Mouse (Mus musculus) midbrain, embryonic 15.5 days (tissue): ENCODE results near the gene Il27ra. TPM values are rescaled to one million over a fixed set of nuclear protein-coding genes. Genes with fewer than 3 reads are reported as not detected.

Source experiments
- ATAC-seq: fragments of 200-750 bp; cut with Nextera tagmentation; replicated peaks from 2 replicates; pipeline ENCODE4 v1.8.0; 2017; ENCODE audit warnings: moderate TSS enrichment
- H3K27ac ChIP-seq: fragments of 300-500 bp; sonication (generic); 2 replicates; pipeline ENCODE4 v1.5.1; 2015; ENCODE audit warnings: mild to moderate bottlenecking, inconsistent platforms
- H3K27me3 ChIP-seq: fragments of 300-500 bp; sonication (generic); replicated peaks from 2 replicates; pipeline ENCODE4 v1.6.1; 2015; ENCODE audit warnings: inconsistent platforms
- H3K36me3 ChIP-seq: fragments of 300-500 bp; sonication (generic); replicated peaks from 2 replicates; pipeline ENCODE4 v1.6.1; 2015; ENCODE audit warnings: inconsistent platforms
- H3K4me1 ChIP-seq: fragments of 300-500 bp; sonication (generic); 2 replicates; pipeline ENCODE4 v1.6.1; 2015; ENCODE audit warnings: inconsistent platforms
- H3K4me2 ChIP-seq: fragments of 300-500 bp; sonication (generic); 2 replicates; pipeline ENCODE4 v1.6.1; 2015; ENCODE audit warnings: inconsistent platforms, mild to moderate bottlenecking, moderate library complexity
- H3K4me3 ChIP-seq: fragments of 300-500 bp; sonication (generic); 2 replicates; pipeline ENCODE4 v1.5.1; 2015; ENCODE audit warnings: mild to moderate bottlenecking, inconsistent platforms
- H3K9ac ChIP-seq: fragments of 300-500 bp; sonication (generic); 2 replicates; pipeline ENCODE4 v1.6.1; 2015; ENCODE audit warnings: mild to moderate bottlenecking, inconsistent platforms
- H3K9me3 ChIP-seq: fragments of 300-500 bp; sonication (generic); 2 replicates; pipeline ENCODE4 v1.6.1; 2016; ENCODE audit warnings: inconsistent platforms
- WGBS: fragments of 180-500 bp; shearing (Covaris S2); methylation state at CpG from one replicate; pipeline ENCODE4 v1.1.7; 2015; ENCODE audit warnings: mixed read lengths; 5-methylcytosine and 5-hydroxymethylcytosine counted together
- polyA plus RNA-seq: library from polyadenylated mRNA; unstranded; fragments of >200 nt; fragmentation: Nextera tagmentation; extraction: Ambion mirVana; gene quantifications from 2 replicates; pipeline ENCODE4 v1.2.1, GENCODE M21; 2015

The Il27ra gene
- polyA plus RNA-seq, 1 experiment from 2014 or later = 0.58 TPM

DNA sequence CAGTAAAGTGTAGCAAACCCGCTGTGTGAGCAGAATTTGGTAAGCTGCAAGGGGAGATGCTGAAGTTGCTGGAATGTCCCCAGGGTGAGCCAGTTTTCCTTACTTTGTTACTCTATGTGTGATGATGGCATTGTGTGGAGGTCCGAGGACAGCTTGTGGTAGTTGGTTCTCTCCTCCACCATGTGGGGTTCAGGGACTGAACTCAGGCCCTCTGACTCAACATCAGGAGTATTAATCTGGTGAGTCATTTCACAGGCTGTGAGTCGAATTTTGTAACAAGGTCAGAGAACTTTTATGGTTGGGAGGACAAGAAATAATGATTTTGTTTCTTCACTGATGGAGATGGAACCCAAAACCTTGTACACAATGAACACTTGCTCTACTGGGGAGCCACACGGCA is 9.6 kb downstream of the Il27ra start:
- Histone ChIP-seq H3K27me3 (no peaks in the 10 kb centered on the region), H3K4me2 (no peak overlapping the region), H3K27ac (no peak overlapping the region), H3K4me1 (no peaks in the 10 kb centered on the region), H3K9me3 (no peaks in the 10 kb centered on the region), H3K36me3 (no peaks in the 10 kb centered on the region), H3K4me3 (no peak overlapping the region), H3K9ac (no peak overlapping the region)
- no peak for ATAC-seq
- WGBS = 76% methylated on average over 4 of the region's 4 CpGs

DNA sequence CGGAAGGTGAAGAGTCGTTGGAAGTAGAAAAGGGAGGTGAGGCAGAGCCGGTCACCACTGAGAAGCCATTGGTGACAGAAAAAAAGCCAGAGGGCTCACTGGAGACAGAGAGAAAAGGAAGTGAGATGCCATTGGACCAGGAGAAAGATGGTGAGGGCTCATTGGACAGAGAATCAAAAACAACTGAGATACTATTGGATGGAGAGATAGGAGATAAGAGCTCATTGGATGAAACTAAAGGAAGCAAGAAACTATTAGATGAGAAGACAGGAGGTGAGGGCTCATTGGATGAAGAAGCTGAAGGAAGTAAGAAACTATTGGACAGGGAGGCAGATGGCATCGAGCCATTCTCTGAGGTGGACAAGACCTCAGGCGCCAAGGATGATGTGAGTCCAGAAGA is 13.1 kb downstream of the Il27ra start:
- no peaks in the 10 kb centered on the region for H3K9me3 ChIP-seq
- H3K4me2 ChIP-seq = no peak overlapping the region
- H3K9ac ChIP-seq = no peak overlapping the region
- H3K27me3 ChIP-seq = peaks cover 19% of the 10 kb centered on the region
- 93% methylated on average over 5 of the region's 5 CpGs for WGBS
- no peak for ATAC-seq
- H3K27ac ChIP-seq = no peak overlapping the region
- H3K4me3 ChIP-seq = no peak overlapping the region
- H3K4me1 ChIP-seq = peaks cover 8% of the 10 kb centered on the region; the same call in 1 of the 2 replicates
- H3K36me3 ChIP-seq = no peaks in the 10 kb centered on the region

DNA sequence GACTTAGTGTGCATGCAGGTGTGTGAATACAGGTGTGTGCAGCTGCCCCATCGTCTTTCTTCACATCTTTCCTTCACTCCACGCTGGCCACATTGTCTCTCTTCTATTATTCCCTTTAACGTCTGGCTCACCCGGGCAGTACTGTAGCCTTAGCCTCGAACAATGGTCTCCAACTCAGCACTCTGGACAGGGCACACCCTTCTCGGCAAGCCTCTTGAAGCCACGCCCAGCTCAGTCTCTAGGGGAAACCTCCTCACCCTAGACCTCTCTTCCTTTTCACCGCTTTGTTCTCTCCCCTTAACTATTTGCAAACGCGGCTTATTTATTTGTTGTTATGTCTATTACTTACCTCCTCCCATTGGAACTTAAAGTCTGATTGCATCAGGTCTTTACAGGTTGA is 14.9 kb downstream of the Il27ra start:
- Histone ChIP-seq H3K9me3 (no peaks in the 10 kb centered on the region), H3K27me3 (peaks cover 26% of the 10 kb centered on the region), H3K36me3 (no peaks in the 10 kb centered on the region), H3K4me1 (peaks cover 8% of the 10 kb centered on the region; the same call in 1 of the 2 replicates), H3K27ac (no peak overlapping the region), H3K4me3 (no peak overlapping the region), H3K4me2 (no peak overlapping the region), H3K9ac (no peak overlapping the region)
- no peak for ATAC-seq
- 15% methylated on average over 10 of the region's 10 CpGs for WGBS

DNA sequence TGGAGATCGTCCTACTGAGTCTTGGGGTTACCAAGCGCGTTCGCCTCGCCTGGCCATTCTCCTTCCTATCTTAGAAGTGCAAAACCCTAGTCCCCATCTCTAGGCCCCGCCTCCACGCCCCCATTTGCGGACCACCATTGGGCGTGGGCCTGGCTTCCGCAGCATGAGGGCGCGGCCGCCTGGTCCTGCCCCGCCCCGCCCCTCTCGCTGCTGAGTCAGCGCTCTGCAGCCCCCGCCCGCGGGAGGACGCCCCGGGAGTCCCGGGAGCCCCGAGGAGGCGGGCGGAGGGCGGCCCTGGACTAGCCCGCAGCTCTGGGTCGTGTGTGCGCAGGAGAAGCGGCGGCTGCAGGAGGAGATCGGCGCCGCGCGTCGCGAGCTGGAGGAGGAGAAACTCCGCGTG is 16.5 kb downstream of the Il27ra start:
- peaks cover 12% of the 10 kb centered on the region; the same call in 1 of the 2 replicates for H3K4me1 ChIP-seq
- under 1% methylated on average over 41 of the region's 41 CpGs for WGBS
- H3K27ac ChIP-seq = no peak overlapping the region
- H3K4me3 ChIP-seq = peak overlapping the region; percentile 52
- no peaks in the 10 kb centered on the region for H3K9me3 ChIP-seq
- ATAC-seq = peak; percentile 71
- peak overlapping the region; percentile 96 for H3K4me2 ChIP-seq
- H3K9ac ChIP-seq = peak overlapping the region; percentile 40
- H3K36me3 ChIP-seq = no peaks in the 10 kb centered on the region
- H3K27me3 ChIP-seq = peaks cover 35% of the 10 kb centered on the region

DNA sequence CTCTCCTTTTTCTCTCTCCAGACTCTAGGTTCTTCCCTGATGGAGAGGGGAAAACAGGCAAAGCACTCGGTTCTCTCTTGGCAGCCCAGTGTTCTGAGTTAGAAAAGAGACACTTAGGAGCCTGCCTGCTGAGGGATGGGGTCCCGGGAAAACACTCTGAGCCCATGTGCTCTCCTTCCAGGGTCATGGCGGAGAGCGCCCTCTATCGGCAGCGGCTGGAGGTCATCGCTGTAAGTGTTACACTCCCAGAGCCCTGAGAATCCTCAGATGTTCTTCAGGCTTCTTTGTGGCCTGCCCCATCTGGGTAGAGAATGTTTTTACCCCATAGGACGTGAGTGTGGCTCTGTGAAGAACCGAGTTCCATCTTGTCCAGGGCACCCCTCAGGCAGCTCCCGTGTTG is 18.2 kb downstream of the Il27ra start:
- 13% methylated on average over 10 of the region's 10 CpGs for WGBS
- Histone ChIP-seq H3K27me3 (peaks cover 39% of the 10 kb centered on the region), H3K9me3 (no peaks in the 10 kb centered on the region), H3K4me1 (peaks cover 12% of the 10 kb centered on the region; the same call in 1 of the 2 replicates), H3K36me3 (no peaks in the 10 kb centered on the region), H3K4me3 (no peak overlapping the region), H3K9ac (no peak overlapping the region), H3K4me2 (no peak overlapping the region), H3K27ac (no peak overlapping the region)
- no peak for ATAC-seq

DNA sequence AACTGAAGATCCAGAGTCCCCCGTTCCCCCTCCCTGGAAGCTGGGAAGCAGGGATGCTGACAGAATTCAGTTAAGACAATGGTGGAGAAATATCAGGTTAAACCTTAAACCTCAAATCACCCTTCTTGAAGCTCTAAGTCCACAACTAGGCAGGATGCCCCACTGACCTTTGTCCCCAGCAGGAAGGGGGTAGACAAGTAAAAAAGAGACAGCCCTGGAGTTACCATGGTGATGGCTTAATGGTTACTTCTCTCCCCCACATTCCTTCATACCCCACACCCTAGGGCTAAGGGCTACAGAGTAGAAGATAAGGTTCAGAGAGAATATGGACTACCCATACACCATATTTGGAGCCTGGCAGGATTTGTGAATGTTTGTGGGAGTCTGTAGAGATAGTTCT is 18.8 kb downstream of the Il27ra start:
- Histone ChIP-seq H3K9me3 (no peaks in the 10 kb centered on the region), H3K27ac (no peak overlapping the region), H3K27me3 (peaks cover 39% of the 10 kb centered on the region), H3K4me2 (no peak overlapping the region), H3K9ac (no peak overlapping the region), H3K4me1 (peaks cover 12% of the 10 kb centered on the region; the same call in 1 of the 2 replicates), H3K36me3 (no peaks in the 10 kb centered on the region), H3K4me3 (no peak overlapping the region)
- ATAC-seq = no peak
- WGBS = 82% methylated on average over 1 of the region's 1 CpGs

DNA sequence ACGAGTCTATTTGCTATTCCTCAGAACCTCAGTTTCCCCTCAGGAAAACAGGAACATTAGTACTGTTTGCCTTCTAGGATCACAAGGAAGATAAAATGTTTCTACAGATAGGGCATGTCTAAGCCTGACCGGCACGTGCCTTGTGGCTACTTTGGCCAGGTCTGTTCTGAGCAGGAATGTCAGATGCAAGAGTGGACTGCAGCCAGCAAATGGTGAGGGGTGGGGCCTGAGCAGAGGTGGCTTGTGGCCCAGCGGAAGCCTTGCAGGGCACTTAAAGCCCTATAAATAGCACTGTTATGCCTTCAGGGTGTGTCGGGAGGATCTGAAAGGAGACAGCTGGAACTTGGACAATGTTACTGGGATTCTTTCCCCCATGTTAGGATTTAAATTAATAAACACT is 19.3 kb downstream of the Il27ra start:
- no peak overlapping the region for H3K4me3 ChIP-seq
- no peaks in the 10 kb centered on the region for H3K9me3 ChIP-seq
- H3K4me1 ChIP-seq = peaks cover 12% of the 10 kb centered on the region; the same call in 1 of the 2 replicates
- no peak for ATAC-seq
- H3K27ac ChIP-seq = no peak overlapping the region
- H3K36me3 ChIP-seq = no peaks in the 10 kb centered on the region
- H3K9ac ChIP-seq = no peak overlapping the region
- WGBS = 58% methylated on average over 5 of the region's 5 CpGs
- no peak overlapping the region for H3K4me2 ChIP-seq
- H3K27me3 ChIP-seq = peaks cover 39% of the 10 kb centered on the region

DNA sequence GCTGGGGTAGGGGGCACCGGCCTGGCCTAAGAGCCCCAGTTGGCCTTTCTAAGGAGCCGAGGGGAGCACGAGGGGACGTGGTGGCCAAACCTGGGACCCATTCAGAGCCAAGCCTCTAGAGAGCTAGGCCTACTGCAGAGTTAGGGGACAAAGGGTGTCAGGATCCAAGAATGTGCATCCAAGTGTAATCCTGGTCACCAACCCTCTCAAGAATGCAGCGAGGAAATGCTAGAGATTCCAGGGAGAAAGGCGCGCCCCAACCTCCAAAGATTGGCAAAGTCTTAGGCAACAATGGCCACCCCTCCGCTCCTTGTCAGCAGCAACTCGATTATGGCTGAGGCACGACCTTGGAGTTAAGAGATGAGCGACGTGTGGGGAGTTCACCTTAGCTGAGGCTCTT is 20.8 kb downstream of the Il27ra start:
- WGBS = 36% methylated on average over 12 of the region's 12 CpGs
- Histone ChIP-seq H3K4me2 (no peak overlapping the region), H3K9ac (no peak overlapping the region), H3K36me3 (no peaks in the 10 kb centered on the region), H3K27me3 (peaks cover 29% of the 10 kb centered on the region), H3K4me3 (no peak overlapping the region), H3K27ac (no peak overlapping the region), H3K4me1 (peaks cover 12% of the 10 kb centered on the region; the same call in 1 of the 2 replicates), H3K9me3 (no peaks in the 10 kb centered on the region)
- no peak for ATAC-seq

DNA sequence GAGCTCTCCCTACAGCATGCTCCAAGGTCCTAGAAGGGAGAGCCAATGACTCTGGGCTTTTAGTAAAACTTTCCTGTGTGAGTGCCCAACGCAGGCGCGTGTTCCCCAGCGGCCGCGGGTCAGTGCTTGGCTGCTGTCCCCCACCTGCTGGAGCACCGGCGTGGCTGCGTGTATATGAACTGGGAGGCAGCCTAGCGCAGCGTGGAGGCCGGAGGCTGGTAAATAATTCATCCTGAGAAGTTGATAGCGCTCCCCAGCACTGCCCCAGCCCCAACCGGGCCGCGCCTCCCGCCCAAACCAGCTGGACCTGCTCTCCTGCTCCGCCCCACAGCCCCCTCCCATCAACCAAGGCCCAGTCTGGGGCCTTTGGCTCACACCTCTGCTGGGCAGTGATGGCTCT is 21.3 kb downstream of the Il27ra start, which contains the start of gene Palm3:
Gene Palm3, plus strand, starts transcription at position 376 of the 400 bp plus-strand sequence.
- Histone ChIP-seq H3K9ac (no peak within 1 kb of the TSS), H3K4me3 (no peak within 1 kb of the TSS), H3K4me2 (no peak within 1 kb of the TSS), H3K4me1 (peaks cover 8% of the 10 kb centered on the region; the same call in 1 of the 2 replicates), H3K9me3 (no peaks in the 10 kb centered on the region), H3K27ac (no peak within 1 kb of the TSS), H3K36me3 (no peaks in the 10 kb centered on the region), H3K27me3 (peaks cover 25% of the 10 kb centered on the region)
- no peak for ATAC-seq
- WGBS = 10% methylated on average over 18 of the region's 18 CpGs

DNA sequence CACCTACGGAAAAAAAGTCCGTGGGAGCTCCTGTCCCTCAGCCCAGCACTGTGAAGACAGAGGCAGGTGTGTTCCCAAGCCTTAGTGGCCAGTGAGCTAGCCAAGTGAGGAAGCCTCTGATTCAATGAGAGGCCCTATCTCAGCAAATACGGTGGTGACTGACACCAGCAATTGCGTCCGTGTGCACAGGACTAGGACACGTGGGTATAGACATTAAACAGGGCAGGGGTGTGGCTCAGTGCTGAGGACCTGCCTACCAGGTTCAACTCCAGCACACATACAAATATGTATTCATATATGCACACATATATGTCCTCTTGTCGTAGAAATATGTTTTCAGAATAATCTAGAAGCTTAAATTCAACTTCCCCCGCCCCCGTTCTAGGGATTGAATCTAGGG is 22.7 kb downstream of the Il27ra start:
- peaks cover 4% of the 10 kb centered on the region; the same call in 1 of the 2 replicates for H3K4me1 ChIP-seq
- H3K9ac ChIP-seq = no peak overlapping the region
- 87% methylated on average over 9 of the region's 9 CpGs for WGBS
- no peaks in the 10 kb centered on the region for H3K9me3 ChIP-seq
- H3K36me3 ChIP-seq = no peaks in the 10 kb centered on the region
- no peak overlapping the region for H3K4me3 ChIP-seq
- H3K4me2 ChIP-seq = no peak overlapping the region
- no peak for ATAC-seq
- peaks cover 21% of the 10 kb centered on the region for H3K27me3 ChIP-seq
- no peak overlapping the region for H3K27ac ChIP-seq

DNA sequence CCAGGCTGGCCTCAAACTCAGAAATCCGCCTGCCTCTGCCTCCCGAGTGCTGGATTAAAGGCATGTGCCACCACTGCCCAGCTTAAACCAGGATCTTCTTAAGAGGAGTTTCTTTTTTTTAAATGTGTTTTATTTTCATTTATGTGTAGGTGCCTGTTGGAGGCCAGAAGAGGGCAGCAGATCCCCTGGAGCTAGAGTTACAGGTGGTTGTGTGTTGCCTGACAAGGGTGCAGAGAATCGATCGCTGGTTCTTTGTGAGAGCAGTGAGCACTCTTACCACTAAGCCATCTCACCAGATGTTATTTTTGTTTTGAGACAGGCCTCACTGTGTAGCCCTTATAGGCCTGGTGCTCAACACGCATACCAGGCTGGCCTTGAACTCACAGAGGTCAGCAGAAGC is 26.6 kb downstream of the Il27ra start:
- H3K9me3 ChIP-seq = no peaks in the 10 kb centered on the region
- peaks cover 30% of the 10 kb centered on the region for H3K27me3 ChIP-seq
- no peak for ATAC-seq
- peaks cover 19% of the 10 kb centered on the region for H3K4me1 ChIP-seq
- H3K9ac ChIP-seq = no peak overlapping the region
- H3K4me2 ChIP-seq = no peak overlapping the region
- H3K4me3 ChIP-seq = no peak overlapping the region
- no peaks in the 10 kb centered on the region for H3K36me3 ChIP-seq
- no peak overlapping the region for H3K27ac ChIP-seq
- 93% methylated on average over 5 of the region's 5 CpGs for WGBS

DNA sequence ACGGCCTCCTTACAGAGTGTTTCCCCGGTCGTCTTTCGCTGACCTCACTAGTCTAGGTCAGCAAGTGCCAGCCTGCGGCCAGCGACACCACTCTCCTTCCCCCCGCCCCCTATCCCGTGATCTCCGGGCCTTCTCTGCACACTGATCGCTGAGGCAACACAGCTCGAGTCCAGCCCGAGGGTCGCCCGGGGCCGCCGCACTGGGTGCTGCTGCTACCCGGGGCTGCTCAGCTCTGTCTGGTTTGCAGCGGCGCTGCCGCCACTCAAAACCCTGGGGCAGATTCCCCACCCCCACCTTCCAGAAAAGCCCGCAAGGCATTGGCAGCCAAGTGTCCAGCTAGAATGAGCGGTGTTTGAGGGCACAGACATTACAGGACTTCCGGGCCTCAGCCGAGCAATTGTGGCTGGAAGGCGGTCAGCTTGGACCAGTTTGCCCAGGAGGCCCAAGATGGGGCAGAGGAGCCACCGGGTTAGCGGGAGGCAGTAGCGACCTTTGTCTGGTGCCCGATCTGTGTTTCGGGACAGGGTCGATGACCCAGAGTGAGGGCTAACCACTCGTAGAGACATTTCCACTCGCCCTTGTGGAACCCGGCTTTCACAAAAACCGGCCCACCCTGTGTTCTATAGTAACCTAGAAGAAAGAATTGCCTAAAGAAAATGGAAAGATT is 29.8 kb downstream of the Il27ra start:
- H3K9me3 ChIP-seq = no peaks in the 10 kb centered on the region
- H3K27me3 ChIP-seq = peaks cover 35% of the 10 kb centered on the region
- WGBS = 3% methylated on average over 35 of the region's 35 CpGs
- no peak; the same call in 1 of the 2 replicates for ATAC-seq
- no peak overlapping the region for H3K27ac ChIP-seq
- no peak overlapping the region for H3K9ac ChIP-seq
- H3K4me2 ChIP-seq = peak overlapping the region; percentile 98
- H3K4me1 ChIP-seq = peaks cover 28% of the 10 kb centered on the region
- H3K4me3 ChIP-seq = peak overlapping the region; percentile 54
- H3K36me3 ChIP-seq = no peaks in the 10 kb centered on the region
